Mouse (Mus musculus) bone marrow macrophage, adult 2 months (primary cell): ENCODE data around the gene Dnm1.

Experiments used
- CTCF ChIP-seq: IDR thresholded peaks from 2 replicates; pipeline ENCODE4 v1.5.1; 2012; ENCODE audit warnings: low read depth, mild to moderate bottlenecking, low read length, moderate library complexity
- POLR2A ChIP-seq: IDR thresholded peaks from 2 replicates; pipeline ENCODE4 v1.6.1; 2012; ENCODE audit warnings: mild to moderate bottlenecking, low read depth, low read length, borderline replicate concordance

DNA sequence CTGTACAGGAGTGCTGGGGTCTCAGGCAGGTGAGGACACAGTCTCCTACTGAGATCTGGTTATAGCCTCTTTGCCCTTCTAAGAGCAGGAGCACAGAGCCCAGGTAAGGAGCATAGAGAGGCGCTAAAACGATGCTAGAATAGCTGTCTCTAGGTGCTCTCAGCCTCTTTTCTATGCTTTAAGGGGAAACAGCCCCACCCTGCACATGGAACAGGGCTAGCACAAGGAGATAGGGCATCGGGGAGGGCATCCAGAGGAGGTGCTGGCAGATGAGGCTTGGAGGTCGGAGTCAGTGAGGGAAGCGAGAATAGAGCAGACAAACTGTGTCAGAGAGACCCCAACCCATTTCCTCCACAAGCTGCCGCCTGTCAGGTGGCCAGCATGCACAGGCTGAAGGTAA is 6.1 kb downstream of the Dnm1 start:
- no peak for TF ChIP-seq CTCF
- no peak for TF ChIP-seq POLR2A
